12 mouse cellular contexts compared by ENCODE assay signal in genomic region chr14:76912301-76913001, GRCm38 (mm10).
DNase-seq lines count a peak whose midpoint lies in the region; ATAC-seq and TF ChIP-seq lines count a peak whose summit lies in the region.
"Had no signal": no experiment of that assay in that cellular context is flagged by ENCODE, and none has a peak within 500 bp of the region (broad histone marks: within the 10 kb centered on the region; RNA-seq: fewer than 3 reads in every experiment).

No protein-coding gene starts in this region.

- H3K27ac ChIP-seq in neural tube, embryonic 15.5 days (replicated peaks): no peak overlapping the region
- H3K27ac ChIP-seq in kidney, postnatal 0 days: peak overlapping the region; percentile 77
- peak overlapping the region; percentile 32; the same call in 1 of the 2 replicates for H3K27ac ChIP-seq in small intestine, adult 2 months (ENCODE audit: insufficient read depth, low read depth, low read length)
- H3K27ac ChIP-seq: forebrain, embryonic 13.5 days had no signal

- 37% methylated on average over 8 of the region's 8 CpGs for WGBS in neural tube, embryonic 15.5 days
- 8% methylated on average over 8 of the region's 8 CpGs for WGBS in kidney, postnatal 0 days
- WGBS in small intestine, adult 2 months: 52% methylated on average over 8 of the region's 8 CpGs

- no peaks in the 10 kb centered on the region for H3K36me3 ChIP-seq in neural tube, embryonic 15.5 days
- H3K36me3 ChIP-seq in kidney, postnatal 0 days (ENCODE audit: insufficient read depth, low read length): no peaks in the 10 kb centered on the region
- no peaks in the 10 kb centered on the region for H3K36me3 ChIP-seq in small intestine, adult 2 months (ENCODE audit: control insufficient read depth, insufficient read depth, low read length)

- H3K9me3 ChIP-seq in neural tube, embryonic 15.5 days (replicated peaks): no peaks in the 10 kb centered on the region
- H3K9me3 ChIP-seq in kidney, postnatal 0 days (replicated peaks; ENCODE audit: low read length): no peaks in the 10 kb centered on the region
- H3K9me3 ChIP-seq: forebrain, embryonic 13.5 days had no signal

- no peak for TF ChIP-seq POLR2A in small intestine, adult 2 months (IDR thresholded peaks at IDR 0.05; ENCODE audit: low read depth, low read length)

- H3K4me3 ChIP-seq in neural tube, embryonic 15.5 days (replicated peaks): no peak overlapping the region
- H3K4me3 ChIP-seq in kidney, postnatal 0 days (replicated peaks; ENCODE audit: low read depth, low read length): no peak overlapping the region
- no peak overlapping the region for H3K4me3 ChIP-seq in small intestine, adult 2 months (ENCODE audit: low read depth, low read length)
- H3K4me3 ChIP-seq: forebrain, embryonic 13.5 days had no signal

- peak; percentile 52 to 67 for DNase-seq in adrenal gland, adult (ENCODE audit: inconsistent age in 2 of 2, low spot score in 1 of 2)
- DNase-seq in adrenal gland, postnatal 25 days: no peak
- peak; percentile 34 for DNase-seq in neural tube, embryonic 10.5 days (ENCODE audit: extremely low spot score, low spot score)
- peak; percentile 94 for DNase-seq in kidney, postnatal 0 days (ENCODE audit: low spot score)
- DNase-seq in testis, postnatal 14 days (ENCODE audit: low spot score): no peak
- DNase-seq in gastrocnemius, postnatal 4 days (ENCODE audit: low spot score in 2 of 2): no peak
- DNase-seq: cerebellum, adult 9-10 months; midbrain, embryonic 14.5 days; right cerebral cortex, postnatal 25 days had no signal

- H3K4me1 ChIP-seq in neural tube, embryonic 15.5 days: no peaks in the 10 kb centered on the region
- H3K4me1 ChIP-seq in kidney, postnatal 0 days (replicated peaks; ENCODE audit: insufficient read depth, low read length): peaks cover 10% of the 10 kb centered on the region
- no peaks in the 10 kb centered on the region; the same call in 1 of the 2 replicates for H3K4me1 ChIP-seq in small intestine, adult 2 months (ENCODE audit: control insufficient read depth, insufficient read depth, insufficient read length, low read length)
- H3K4me1 ChIP-seq: forebrain, embryonic 13.5 days had no signal

- ATAC-seq in neural tube, embryonic 15.5 days (ENCODE audit: low FRiP score): no peak
- peak; percentile 82 for ATAC-seq in kidney, postnatal 0 days (replicated peaks; ENCODE audit: low FRiP score, low read depth)
- ATAC-seq: forebrain, embryonic 13.5 days had no signal

- H3K4me2 ChIP-seq in neural tube, embryonic 15.5 days: no peak overlapping the region
- no peak overlapping the region for H3K4me2 ChIP-seq in kidney, postnatal 0 days (ENCODE audit: low read length)
- H3K4me2 ChIP-seq: forebrain, embryonic 13.5 days had no signal

- H3K27me3 ChIP-seq in neural tube, embryonic 15.5 days (replicated peaks): no peaks in the 10 kb centered on the region
- no peaks in the 10 kb centered on the region for H3K27me3 ChIP-seq in kidney, postnatal 0 days (ENCODE audit: insufficient read depth, low read length)
- H3K27me3 ChIP-seq in small intestine, adult 2 months (ENCODE audit: control insufficient read depth, insufficient read depth, low read length): no peaks in the 10 kb centered on the region
- H3K27me3 ChIP-seq: forebrain, embryonic 13.5 days had no signal

- TF ChIP-seq CTCF in kidney, postnatal 0 days (IDR thresholded peaks at IDR 0.05; ENCODE audit: low read depth): no peak
- no peak for TF ChIP-seq CTCF in small intestine, adult 2 months (IDR thresholded peaks at IDR 0.05; ENCODE audit: extremely low read depth, insufficient read length, insufficient replicate concordance, low read depth, low read length)

- H3K9ac ChIP-seq in neural tube, embryonic 15.5 days (replicated peaks): no peak overlapping the region
- no peak overlapping the region for H3K9ac ChIP-seq in kidney, postnatal 0 days (ENCODE audit: low read depth, low read length)
- H3K9ac ChIP-seq: forebrain, embryonic 13.5 days had no signal

Comparison
In these comparisons a context has a peak if more than half of its experiments do, and no peak if none do; other contexts are left out.
1. DNase-seq: peak in adrenal gland, adult (2 of 2), neural tube, embryonic 10.5 days (single experiment) and kidney, postnatal 0 days (single experiment); none in adrenal gland, postnatal 25 days (single experiment), testis, postnatal 14 days (single experiment) and gastrocnemius, postnatal 4 days (0 of 2).